Mouse (Mus musculus): ENCODE measurements at regions not wholly inside any gene's neighbourhood (a gene's known extent, or its start where the extent isn't known, plus 50 kb on each side); places are given as distances from the start of the nearest gene placed in this dataset.

GRCm38 (mm10) chr3:53974905-53975551 lies 111.4 kb upstream of the Ufm1 start:
- no peak for TF ChIP-seq CTCF (IDR thresholded peaks at IDR 0.05; ENCODE audit: insufficient read depth, low read depth, low read length)
- no peak for TF ChIP-seq POLR2A (IDR thresholded peaks at IDR 0.05; ENCODE audit: insufficient read depth, low read depth, low read length)

Measured in olfactory bulb, adult 2 months (tissue).